Mouse (Mus musculus) neutrophil, adult 5-6 weeks (primary cell): ENCODE results near the gene Slc45a1. TPM values are rescaled to one million over a fixed set of nuclear protein-coding genes. Genes with fewer than 3 reads are reported as not detected.
"Not testable (repeated sequence)": the region's sequence is repeated elsewhere in the genome, so short reads cannot be mapped to it uniquely, and the experiment has no call there.

Experiments used
- ATAC-seq: fragments of 151-379, 151-347 bp; 2 replicates; pipeline ENCODE4 v1.8.0; 2017; ENCODE audit warnings: mild to moderate bottlenecking, moderate TSS enrichment; ENCODE audit not compliant: insufficient number of reproducible peaks, poor library complexity, low FRiP score, severe bottlenecking; ENCODE audit errors: extremely low read depth
- total RNA-seq: library from RNA; stranded (forward); fragments of 200-1000 nt; gene quantifications from 2 replicates; pipeline ENCODE4 v1.2.3, GENCODE M21; 2017

Gene Slc45a1
- total RNA-seq, 1 experiment from 2014 or later: not detected

GRCm38 (mm10) chr4:150615251-150616028 lies 36.5 kb downstream of the Slc45a1 start:
- no peak for ATAC-seq

DNA sequence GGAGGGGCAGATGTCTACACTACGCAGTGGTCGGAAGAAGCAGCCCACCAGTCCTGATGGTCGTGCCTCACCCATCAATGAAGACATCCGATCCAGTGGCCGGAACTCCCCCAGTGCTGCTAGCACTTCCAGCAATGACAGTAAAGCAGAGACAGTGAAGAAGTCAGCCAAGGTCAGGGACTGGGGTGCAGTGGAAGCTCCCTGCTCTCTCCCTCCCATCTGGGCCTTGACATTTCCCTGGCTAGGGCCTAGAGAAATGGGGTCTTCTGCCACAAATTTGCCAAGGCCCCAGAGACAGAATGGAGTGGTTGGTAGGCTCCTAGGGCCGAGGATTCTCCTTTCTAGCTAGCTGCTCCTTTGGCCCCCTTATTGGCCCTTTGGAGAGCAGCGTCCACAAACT lies 38.3 kb downstream of the Slc45a1 start:
- ATAC-seq: no peak

- peak; percentile 38; the same call in 1 of the 2 replicates for ATAC-seq
Measured at GRCm38 (mm10) chr4:150608670-150609069, 43.3 kb downstream of the Slc45a1 start.

DNA sequence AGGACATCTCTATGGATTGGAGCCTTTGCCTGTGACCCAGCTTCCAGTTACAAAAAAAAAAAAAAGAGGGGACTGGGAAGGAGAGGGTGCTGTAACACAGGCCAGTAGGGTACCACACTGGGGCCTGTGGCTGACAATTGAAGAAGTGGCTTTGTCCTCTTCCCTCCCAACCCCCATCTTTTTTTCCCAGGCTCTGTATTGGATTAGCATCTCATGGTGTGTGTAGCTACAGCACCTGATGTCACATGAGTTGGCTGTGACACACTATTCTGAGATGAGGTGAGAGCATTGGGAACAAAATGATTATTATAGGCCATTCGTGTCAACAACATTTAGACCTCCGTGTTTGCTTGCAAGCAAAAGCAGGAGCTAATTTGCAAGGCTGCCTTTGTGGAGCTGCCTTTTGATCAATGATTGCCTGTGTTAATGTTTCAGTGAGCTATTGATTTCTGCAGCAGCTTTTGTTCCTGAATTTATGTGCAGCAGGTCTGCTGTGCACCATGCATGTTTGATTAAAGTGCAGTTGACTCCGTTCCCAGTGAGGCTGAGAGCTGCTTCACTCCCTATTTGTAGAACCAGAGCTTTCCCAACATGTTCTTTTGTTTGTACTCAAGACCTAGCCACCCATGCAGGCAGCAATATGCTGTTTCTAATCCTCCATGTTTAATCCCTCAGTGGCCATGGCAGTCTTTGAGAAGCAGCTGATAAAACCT lies 45.4 kb downstream of the Slc45a1 start:
- no peak for ATAC-seq

DNA sequence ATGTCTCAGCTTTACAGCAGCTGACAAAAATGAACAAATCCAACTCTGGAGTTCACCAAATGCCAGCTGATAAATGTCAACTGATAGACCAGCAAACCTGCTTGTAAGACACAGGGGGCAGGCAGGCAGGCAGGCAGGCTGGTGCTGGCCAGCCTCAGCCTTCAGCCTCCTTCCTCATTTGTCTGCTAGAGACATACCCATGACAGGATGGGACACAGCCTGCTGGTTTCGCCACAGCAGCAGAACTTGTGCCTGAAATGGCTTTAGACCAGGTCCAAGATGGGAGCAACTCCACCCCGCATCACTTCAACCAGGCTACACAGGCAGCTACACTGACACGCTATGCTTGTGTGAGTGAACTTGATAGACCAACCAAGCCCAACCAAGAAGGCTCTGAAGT lies 46.2 kb downstream of the Slc45a1 start:
- peak; percentile 75 for ATAC-seq

DNA sequence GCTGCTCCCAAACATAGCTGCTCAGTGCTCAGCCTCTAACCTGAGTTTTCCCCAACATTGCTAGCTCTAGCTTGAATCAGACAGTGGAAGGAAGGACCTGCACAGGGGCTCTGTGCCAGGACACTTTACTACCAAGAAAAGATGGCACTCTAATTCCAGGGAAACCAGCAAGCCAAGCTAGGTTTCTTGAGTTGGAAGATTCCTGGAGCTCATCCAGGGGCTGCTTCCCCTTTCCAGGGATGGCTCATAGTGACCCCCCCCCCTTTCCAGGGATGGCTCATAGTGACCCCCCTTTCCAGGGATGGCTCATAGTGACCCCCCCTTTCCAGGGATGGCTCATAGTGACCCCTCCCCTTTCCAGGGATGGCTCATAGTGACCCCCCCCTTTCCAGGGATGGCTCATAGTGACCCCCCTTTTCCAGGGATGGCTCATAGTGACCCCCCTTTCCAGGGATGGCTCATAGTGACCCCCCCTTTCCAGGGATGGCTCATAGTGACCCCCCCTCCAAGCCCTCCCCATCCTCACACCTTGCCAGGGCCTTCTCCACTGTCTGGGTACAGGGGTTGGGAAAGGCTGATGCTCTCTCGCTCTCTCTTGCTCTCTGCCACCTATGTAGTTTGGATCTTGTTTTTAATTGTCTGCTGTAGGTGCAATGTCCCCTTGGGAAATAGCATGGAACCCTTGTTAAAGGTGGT lies 48.5 kb downstream of the Slc45a1 start:
- no peak for ATAC-seq

DNA sequence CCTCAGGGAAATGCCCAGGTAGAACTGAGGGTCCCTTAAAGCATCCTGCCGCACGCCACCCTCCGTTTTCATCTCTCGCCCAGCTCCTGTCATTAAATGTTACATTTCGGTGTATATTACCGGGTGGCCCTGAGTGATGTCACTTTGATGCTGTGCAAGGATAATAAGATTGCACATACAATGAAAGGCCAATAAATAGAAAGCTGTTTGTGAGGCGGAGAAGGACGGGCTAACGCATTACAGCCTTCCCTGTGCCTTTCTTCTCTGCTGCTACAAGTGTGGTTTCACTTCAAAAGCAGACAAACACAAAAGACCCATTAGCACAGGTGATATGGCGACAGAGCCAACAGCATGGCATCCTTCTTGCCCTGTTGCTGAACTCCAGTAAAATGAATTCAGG lies 50.5 kb downstream of the Slc45a1 start:
- ATAC-seq: no peak

GRCm38 (mm10) chr4:150600503-150600902 lies 51.5 kb downstream of the Slc45a1 start:
- ATAC-seq: not testable (repeated sequence)

DNA sequence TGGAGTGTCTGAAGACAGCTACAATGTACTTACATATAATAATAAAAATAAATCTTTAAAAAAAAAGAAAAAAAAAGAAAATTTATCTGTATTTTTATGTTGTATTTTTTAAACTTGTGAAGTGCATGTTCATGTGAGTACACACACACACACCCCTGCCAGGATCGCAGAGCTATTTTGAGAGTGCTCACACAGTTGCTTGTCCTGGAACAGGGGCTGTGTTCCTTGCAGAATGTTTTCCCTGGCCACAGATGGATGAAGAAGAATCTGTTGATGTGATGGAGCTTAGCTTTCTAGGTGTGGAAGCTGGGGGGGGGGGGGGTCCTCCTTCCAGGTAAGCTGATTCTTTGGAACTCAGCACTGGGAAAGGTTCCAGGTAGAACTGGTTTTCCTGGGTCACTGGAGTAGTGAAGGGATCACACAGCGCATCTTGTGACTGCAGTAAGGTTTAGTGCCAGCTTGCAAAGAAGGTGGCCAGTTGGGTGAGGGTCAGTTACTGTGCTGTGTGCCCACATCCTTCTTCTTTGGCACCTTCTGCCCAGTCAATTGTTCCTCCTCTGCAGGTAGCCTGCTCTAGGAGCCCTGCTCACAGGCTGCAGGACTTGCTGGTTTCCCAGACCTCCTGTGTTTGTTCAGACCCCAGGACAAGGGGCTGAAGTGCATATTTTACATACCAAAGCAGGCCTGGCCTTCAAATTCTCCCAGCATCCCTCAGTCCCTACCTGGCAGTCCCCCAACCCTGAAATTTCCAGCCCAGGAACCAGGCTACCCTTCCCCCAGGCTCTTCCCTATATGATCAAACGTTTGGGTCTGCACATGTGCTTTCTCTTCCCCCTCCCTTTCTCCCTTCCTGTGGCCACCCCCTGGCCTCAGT lies 52.6 kb downstream of the Slc45a1 start:
- ATAC-seq: no peak

DNA sequence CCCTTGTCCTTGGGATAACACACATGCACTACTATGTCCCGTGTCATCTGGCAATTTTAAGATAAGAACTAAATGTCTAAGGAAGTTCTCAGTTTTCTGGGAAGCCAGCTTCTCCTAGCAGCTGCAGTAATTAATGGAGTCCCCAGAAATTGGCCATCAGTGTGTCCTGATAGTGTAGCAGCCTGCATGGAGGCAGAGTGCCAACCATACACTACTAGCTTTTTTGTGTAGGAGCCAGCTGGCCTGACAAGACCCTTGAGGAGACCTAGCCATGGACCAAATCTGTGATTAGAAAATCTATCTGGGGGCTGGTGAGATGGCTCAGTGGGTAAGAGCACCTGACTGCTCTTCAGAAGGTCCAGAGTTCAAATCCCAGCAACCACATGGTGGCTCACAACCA lies 53.3 kb downstream of the Slc45a1 start:
- no peak for ATAC-seq

DNA sequence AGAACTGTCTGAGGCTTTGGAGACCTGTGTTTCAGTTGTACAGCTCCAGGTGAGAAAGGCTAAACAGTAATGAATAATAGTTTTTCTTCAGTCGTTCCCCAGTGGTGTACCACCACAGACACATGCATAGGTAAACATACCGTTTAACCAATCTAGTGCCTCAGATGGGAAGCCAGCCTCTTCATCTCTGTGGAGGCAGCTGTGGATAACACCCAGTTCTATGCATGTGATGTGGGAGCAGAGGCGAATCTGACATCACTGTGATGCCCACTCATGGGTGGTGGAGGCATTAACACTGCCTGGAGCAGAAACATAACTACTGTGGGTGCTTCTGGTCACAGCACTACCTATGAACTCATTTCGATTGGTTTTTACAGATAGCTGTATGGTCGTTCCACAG lies 56.0 kb downstream of the Slc45a1 start:
- ATAC-seq: no peak

GRCm38 (mm10) chr4:150595071-150595470 lies 56.9 kb downstream of the Slc45a1 start:
- ATAC-seq: no peak

DNA sequence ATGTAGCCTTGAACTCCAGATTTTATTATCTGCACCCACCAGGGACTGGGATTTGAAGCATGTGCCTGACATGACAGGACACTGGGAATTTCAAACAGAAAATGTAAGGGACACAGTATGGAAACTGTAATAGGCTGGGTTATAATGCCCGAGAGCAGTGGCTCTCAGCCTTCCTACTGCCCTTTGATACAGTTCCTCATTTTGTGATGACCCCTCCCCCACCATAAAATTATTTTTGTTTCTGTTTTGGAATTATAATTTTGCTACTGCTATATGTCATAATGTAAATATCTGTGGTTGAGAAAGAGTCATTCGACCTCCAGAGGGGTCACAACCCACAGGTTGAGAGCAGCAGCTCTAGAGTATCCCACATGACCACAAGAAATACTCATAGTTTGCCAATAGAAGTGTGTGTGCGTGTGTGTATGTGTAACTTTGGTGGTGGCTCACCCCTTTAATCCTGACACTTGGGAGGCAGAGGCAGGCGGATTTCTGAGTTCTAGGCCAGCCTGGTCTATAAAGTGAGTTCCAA lies 57.6 kb downstream of the Slc45a1 start:
- ATAC-seq: no peak

GRCm38 (mm10) chr4:150593473-150594217 lies 58.3 kb downstream of the Slc45a1 start:
- peak; percentile 45; the same call in 1 of the 2 replicates for ATAC-seq

- no peak for ATAC-seq
Measured at GRCm38 (mm10) chr4:150592087-150592486, 59.9 kb downstream of the Slc45a1 start.

DNA sequence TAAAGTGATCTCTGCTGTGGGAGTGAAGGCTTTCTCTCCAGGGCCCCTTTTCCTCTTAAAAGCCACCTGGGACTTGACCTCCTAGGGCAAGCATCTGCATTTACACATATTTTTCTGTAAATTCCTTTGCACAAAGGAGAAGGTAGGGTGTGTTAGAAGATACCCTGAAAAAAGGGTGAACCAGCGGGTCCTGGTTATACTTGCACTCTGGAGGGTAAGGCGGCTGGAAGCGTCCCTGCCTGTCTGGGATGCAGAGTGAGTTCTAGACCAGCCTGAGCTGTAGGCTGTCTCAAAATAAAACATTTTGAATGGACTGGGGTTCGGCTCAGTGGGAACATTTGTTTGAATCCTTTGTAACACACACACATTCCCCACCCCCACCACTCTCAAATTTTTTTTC lies 60.4 kb downstream of the Slc45a1 start:
- ATAC-seq: no peak

DNA sequence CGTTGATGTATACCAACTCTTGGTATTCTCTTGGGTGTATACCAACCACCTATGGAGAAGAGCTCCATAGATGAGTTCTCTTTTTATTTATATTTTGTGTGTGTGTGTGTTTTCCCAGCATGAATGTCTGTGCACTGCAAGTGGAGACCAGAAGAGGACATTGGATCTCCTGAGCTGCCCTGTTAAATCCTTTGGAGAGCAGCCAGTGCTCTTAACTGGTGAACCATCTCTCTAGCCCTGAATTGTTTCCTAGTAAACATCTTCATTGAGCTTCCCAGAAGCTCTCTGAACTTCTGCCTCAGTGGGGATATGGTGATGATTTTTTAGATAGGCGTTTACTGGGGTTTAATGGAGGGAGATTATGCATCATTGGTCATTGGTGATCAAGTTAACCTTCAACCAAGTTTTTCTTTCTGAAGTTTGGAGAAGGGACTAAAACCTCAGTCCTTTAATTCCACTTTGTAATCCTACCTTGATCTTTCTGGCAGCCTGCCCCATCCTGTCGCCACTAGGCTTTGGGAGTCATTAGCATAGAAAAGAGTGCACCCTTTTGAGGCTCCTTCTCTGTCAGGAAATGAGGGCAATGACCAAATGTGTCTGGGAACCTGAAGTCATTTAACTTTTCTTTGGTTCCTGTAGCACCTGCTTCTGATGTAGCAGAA lies 61.2 kb downstream of the Slc45a1 start:
- no peak for ATAC-seq

DNA sequence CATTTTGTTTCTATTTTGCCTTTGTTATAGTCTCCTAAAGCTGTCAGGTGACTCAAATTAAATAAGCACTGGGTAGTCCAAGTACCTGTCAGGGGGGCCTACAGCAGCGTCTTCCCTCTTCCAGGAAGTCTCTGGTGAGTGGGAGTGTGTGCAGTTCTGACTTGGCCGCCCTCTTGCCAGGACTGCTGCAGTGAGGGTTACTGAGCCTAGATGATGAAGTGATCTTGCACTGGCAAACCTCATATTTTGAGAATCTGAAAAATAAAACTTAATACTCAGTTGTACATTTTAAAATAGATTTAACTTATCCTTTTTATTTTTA lies 63.7 kb downstream of the Slc45a1 start:
- ATAC-seq: no peak
